Mouse (Mus musculus) hematopoietic multipotent progenitor cell, adult 10-12 weeks (in vitro differentiated cells): ENCODE results near the gene Gm6040. TPM values are rescaled to one million over a fixed set of nuclear protein-coding genes. Genes with fewer than 3 reads are reported as not detected.

Source experiments
- polyA plus RNA-seq: library from polyadenylated mRNA; stranded (reverse); fragments of >175 nt; gene quantifications from 2 replicates; pipeline ENCODE4 v1.2.3, GENCODE M21; 2012; ENCODE audit warnings: low replicate concordance

Gene Gm6040
- polyA plus RNA-seq, result not detected in 2 replicates

GRCm38 (mm10) chr8:20921971-20922370 is at the start of gene Gm6040:
Gm6040 (minus strand) TSS chr8:20922071.

GRCm38 (mm10) chr8:20944610-20945009 is 22.7 kb upstream of the Gm6040 start, which contains the start of gene AY761185:
AY761185 (minus strand) TSS chr8:20944710.

GRCm38 (mm10) chr8:20902527-20902926 is 19.3 kb downstream of the Gm6040 start, which contains the start of gene Gm15056:
Gm15056 (minus strand) TSS chr8:20902627.

GRCm38 (mm10) chr8:20892369-20892768 is 29.5 kb downstream of the Gm6040 start, which contains the start of gene Defb33:
Defb33 (plus strand) TSS chr8:20892669.

Other genes with a start within 250 kb of the Gm6040 start
- not detected in 2 replicates for gene Defb33, start 29.4 kb downstream of the Gm6040 start, polyA plus RNA-seq
- not detected in 2 replicates for gene Gm15056, start 19.4 kb downstream of the Gm6040 start, polyA plus RNA-seq
- gene AY761185, start 22.6 kb upstream of the Gm6040 start, polyA plus RNA-seq, result not detected in 2 replicates
- gene Defa21, start 103.5 kb upstream of the Gm6040 start, polyA plus RNA-seq, result not detected in 2 replicates
- gene Defa23, start 133.0 kb upstream of the Gm6040 start, polyA plus RNA-seq, result not detected in 2 replicates
- not detected in 2 replicates for gene Defa35, start 143.0 kb upstream of the Gm6040 start, polyA plus RNA-seq
- not detected in 2 replicates for gene Defa25, start 162.4 kb upstream of the Gm6040 start, polyA plus RNA-seq
- not detected in 2 replicates for gene Gm14851, start 174.0 kb upstream of the Gm6040 start, polyA plus RNA-seq
- gene Defa30, start 212.6 kb upstream of the Gm6040 start, polyA plus RNA-seq, result not detected in 2 replicates
- not detected in 2 replicates for gene Defa22, start 240.2 kb upstream of the Gm6040 start, polyA plus RNA-seq